Mouse (Mus musculus) midbrain, postnatal 0 days (tissue): ENCODE results near the gene Fip1l1. TPM values are rescaled to one million over a fixed set of nuclear protein-coding genes. Genes with fewer than 3 reads are reported as not detected.

ENCODE experiments used
- ATAC-seq: fragments of 200-750 bp; cut with Nextera tagmentation; 2 replicates; pipeline ENCODE4 v1.8.0; 2017; ENCODE audit warnings: moderate number of reproducible peaks, mild to moderate bottlenecking, moderate TSS enrichment, moderate library complexity; ENCODE audit not compliant: low FRiP score
- DNase-seq: peaks from one replicate; pipeline ENCODE4 v3.0.0-alpha.2; 2015; ENCODE audit warnings: low spot score
- H3K27ac ChIP-seq: fragments of 300-500 bp; sonication (generic); 2 replicates; pipeline ENCODE4 v1.5.1; 2014; ENCODE audit warnings: low read depth, mild to moderate bottlenecking, low read length, mixed read lengths
- H3K27me3 ChIP-seq: fragments of 300-500 bp; sonication (generic); 2 replicates; pipeline ENCODE4 v1.6.1; 2014; ENCODE audit warnings: low read length, control low read depth, mixed read lengths; ENCODE audit not compliant: insufficient read depth
- H3K36me3 ChIP-seq: fragments of 300-500 bp; sonication (generic); 2 replicates; pipeline ENCODE4 v1.6.1; 2014; ENCODE audit warnings: low read length, control low read depth, mixed read lengths; ENCODE audit not compliant: insufficient read depth
- H3K4me1 ChIP-seq: fragments of 300-500 bp; sonication (generic); 2 replicates; pipeline ENCODE4 v1.6.1; 2014; ENCODE audit warnings: mild to moderate bottlenecking, control low read depth, antibody characterized with exemption, low read length, mixed read lengths; ENCODE audit not compliant: insufficient read depth
- H3K4me2 ChIP-seq: fragments of 300-500 bp; sonication (generic); 2 replicates; pipeline ENCODE4 v1.6.1; 2014; ENCODE audit warnings: low read depth, mild to moderate bottlenecking, low read length, mixed read lengths; ENCODE audit not compliant: poor library complexity, severe bottlenecking
- H3K4me3 ChIP-seq: fragments of 300-500 bp; sonication (generic); 2 replicates; pipeline ENCODE4 v1.5.1; 2014; ENCODE audit warnings: low read depth, mild to moderate bottlenecking, low read length, moderate library complexity
- H3K9ac ChIP-seq: fragments of 300-500 bp; sonication (generic); replicated peaks from 2 replicates; pipeline ENCODE4 v1.6.1; 2014; ENCODE audit warnings: mild to moderate bottlenecking, low read length, moderate library complexity, mixed read lengths; ENCODE audit not compliant: poor library complexity, severe bottlenecking
- H3K9me3 ChIP-seq: fragments of 300-500 bp; sonication (generic); 2 replicates; pipeline ENCODE4 v1.6.1; 2016; ENCODE audit warnings: low read length, control low read depth
- CTCF ChIP-seq: IDR thresholded peaks from 2 replicates; pipeline ENCODE4 v1.5.1; 2016; ENCODE audit warnings: antibody characterized with exemption, mild to moderate bottlenecking
- WGBS: fragments of 180-500 bp; shearing (Covaris S2); extraction: QIAGEN DNeasy Blood & Tissue Kit; methylation state at CpG from one replicate; pipeline ENCODE4 v1.1.7; 2014; 5-methylcytosine and 5-hydroxymethylcytosine counted together
- polyA plus RNA-seq: library from polyadenylated mRNA; unstranded; fragments of >200 nt; fragmentation: Nextera tagmentation; extraction: Ambion mirVana; gene quantifications from 2 replicates; pipeline ENCODE4 v1.2.1, GENCODE M21; 2015
- total RNA-seq: library from RNA; depleted of rRNA; stranded (reverse); fragments of >200 nt; gene quantifications from 2 replicates; pipeline ENCODE4 v1.2.3, GENCODE M21; 2014

Fip1l1 gene
- total and polyA plus RNA-seq, 2 experiments from 2014 or later: 57.6 to 63.1 TPM

GRCm38 (mm10) chr5:74536180-74536947 lies 1.1 kb downstream of the Fip1l1 start:
- Histone ChIP-seq H3K4me3 (peak overlapping the region; percentile 95), H3K4me1 (peaks cover 7% of the 10 kb centered on the region; the same call in 1 of the 2 replicates), H3K4me2 (peak overlapping the region; percentile 67), H3K27ac (peak overlapping the region; percentile 93; the same call in 1 of the 2 replicates), H3K27me3 (no peaks in the 10 kb centered on the region), H3K36me3 (0 out of 2 replicates have a peak, but pooled peaks cover 4% of the 10 kb centered on the region), H3K9me3 (no peaks in the 10 kb centered on the region), H3K9ac (peak overlapping the region; percentile 97)
- TF ChIP-seq CTCF: no peak
- DNase-seq (no peak), ATAC-seq (no peak)
- WGBS: 46% methylated on average over 12 of the region's 12 CpGs

GRCm38 (mm10) chr5:74545606-74546005 lies 10.4 kb downstream of the Fip1l1 start:
- no peak overlapping the region for H3K9ac ChIP-seq
- H3K27me3 ChIP-seq: no peaks in the 10 kb centered on the region
- no peak overlapping the region for H3K27ac ChIP-seq
- H3K4me3 ChIP-seq: no peak overlapping the region
- H3K4me2 ChIP-seq: no peak overlapping the region
- peaks cover 28% of the 10 kb centered on the region for H3K36me3 ChIP-seq
- WGBS: 90% methylated on average over 4 of the region's 4 CpGs
- H3K4me1 ChIP-seq: no peaks in the 10 kb centered on the region
- DNase-seq (no peak), ATAC-seq (no peak)
- no peak for TF ChIP-seq CTCF
- H3K9me3 ChIP-seq: no peaks in the 10 kb centered on the region

- no peak overlapping the region for H3K4me3 ChIP-seq
- no peak overlapping the region for H3K4me2 ChIP-seq
- H3K9me3 ChIP-seq: no peaks in the 10 kb centered on the region
- H3K4me1 ChIP-seq: no peaks in the 10 kb centered on the region
- H3K36me3 ChIP-seq: peaks cover 27% of the 10 kb centered on the region
- no peak overlapping the region for H3K9ac ChIP-seq
- no peak for TF ChIP-seq CTCF
- ATAC-seq (no peak), DNase-seq (peak; percentile 3)
- WGBS: 75% methylated on average over 8 of the region's 8 CpGs
- no peak overlapping the region for H3K27ac ChIP-seq
- H3K27me3 ChIP-seq: no peaks in the 10 kb centered on the region
Observed at GRCm38 (mm10) chr5:74549566-74549965, 14.3 kb downstream of the Fip1l1 start.

GRCm38 (mm10) chr5:74561151-74561550 lies 25.9 kb downstream of the Fip1l1 start:
- DNase-seq (no peak), ATAC-seq (no peak)
- Histone ChIP-seq H3K27ac (no peak overlapping the region), H3K9me3 (no peaks in the 10 kb centered on the region), H3K9ac (no peak overlapping the region), H3K27me3 (no peaks in the 10 kb centered on the region), H3K4me1 (no peaks in the 10 kb centered on the region), H3K36me3 (peaks cover 16% of the 10 kb centered on the region; the same call in 1 of the 2 replicates), H3K4me3 (no peak overlapping the region), H3K4me2 (no peak overlapping the region)
- 100% methylated on average over 1 of the region's 1 CpGs for WGBS
- TF ChIP-seq CTCF: no peak

GRCm38 (mm10) chr5:74571767-74572166 lies 36.5 kb downstream of the Fip1l1 start:
- no peak overlapping the region for H3K4me3 ChIP-seq
- no peak overlapping the region for H3K4me2 ChIP-seq
- H3K9me3 ChIP-seq: no peaks in the 10 kb centered on the region
- H3K36me3 ChIP-seq: peaks cover 18% of the 10 kb centered on the region
- H3K4me1 ChIP-seq: no peaks in the 10 kb centered on the region
- no peak overlapping the region for H3K9ac ChIP-seq
- TF ChIP-seq CTCF: no peak
- DNase-seq (no peak), ATAC-seq (no peak)
- WGBS: 94% methylated on average over 6 of the region's 6 CpGs
- no peak overlapping the region for H3K27ac ChIP-seq
- H3K27me3 ChIP-seq: no peaks in the 10 kb centered on the region

GRCm38 (mm10) chr5:74589133-74589532 lies 53.9 kb downstream of the Fip1l1 start:
- TF ChIP-seq CTCF: no peak
- DNase-seq (no peak), ATAC-seq (no peak)
- WGBS: 96% methylated on average over 7 of the region's 7 CpGs
- Histone ChIP-seq H3K9me3 (no peaks in the 10 kb centered on the region), H3K36me3 (peaks cover 37% of the 10 kb centered on the region), H3K27ac (no peak overlapping the region), H3K4me1 (no peaks in the 10 kb centered on the region), H3K9ac (no peak overlapping the region), H3K27me3 (no peaks in the 10 kb centered on the region), H3K4me2 (no peak overlapping the region), H3K4me3 (no peak overlapping the region)
